Mouse (Mus musculus) liver, embryonic 12.5 days (tissue): ENCODE data around the gene Flt1. TPM values are rescaled to one million over a fixed set of nuclear protein-coding genes. Genes with fewer than 3 reads are reported as not detected.

Experiments
- ATAC-seq: fragments of 200-750 bp; cut with Nextera tagmentation; 2 replicates; pipeline ENCODE4 v1.8.0; 2017; ENCODE audit warnings: moderate number of reproducible peaks, mild to moderate bottlenecking, moderate library complexity
- H3K27ac ChIP-seq: fragments of 300-500 bp; sonication (generic); 2 replicates; pipeline ENCODE4 v1.5.1; 2016; ENCODE audit warnings: mild to moderate bottlenecking
- H3K27me3 ChIP-seq: fragments of 300-500 bp; sonication (generic); replicated peaks from 2 replicates; pipeline ENCODE4 v1.6.1; 2016; ENCODE audit warnings: mild to moderate bottlenecking, moderate library complexity
- H3K36me3 ChIP-seq: fragments of 300-500 bp; sonication (generic); 2 replicates; pipeline ENCODE4 v1.6.1; 2016; ENCODE audit warnings: mild to moderate bottlenecking, moderate library complexity
- H3K4me1 ChIP-seq: fragments of 300-500 bp; sonication (generic); 2 replicates; pipeline ENCODE4 v1.6.1; 2016
- H3K4me2 ChIP-seq: fragments of 300-500 bp; sonication (generic); 2 replicates; pipeline ENCODE4 v1.6.1; 2016; ENCODE audit warnings: mild to moderate bottlenecking, moderate library complexity
- H3K4me3 ChIP-seq: fragments of 300-500 bp; sonication (generic); 2 replicates; pipeline ENCODE4 v1.5.1; 2016; ENCODE audit warnings: mild to moderate bottlenecking, moderate library complexity
- H3K9ac ChIP-seq: fragments of 300-500 bp; sonication (generic); 2 replicates; pipeline ENCODE4 v1.6.1; 2016; ENCODE audit warnings: mild to moderate bottlenecking, moderate library complexity
- H3K9me3 ChIP-seq: fragments of 300-500 bp; sonication (generic); replicated peaks from 2 replicates; pipeline ENCODE4 v1.6.1; 2016; ENCODE audit warnings: mild to moderate bottlenecking, moderate library complexity
- WGBS: fragments of 180-500 bp; shearing (Covaris S2); methylation state at CpG from one replicate; pipeline ENCODE4 v1.1.7; 2016; ENCODE audit not compliant: insufficient replicate concordance; 5-methylcytosine and 5-hydroxymethylcytosine counted together
- polyA plus RNA-seq: library from polyadenylated mRNA; unstranded; fragments of >200 nt; fragmentation: Nextera tagmentation; extraction: Ambion mirVana; gene quantifications from 2 replicates; pipeline ENCODE4 v1.2.1, GENCODE M21; 2016

Gene Flt1
- polyA plus RNA-seq, 1 experiment from 2014 or later: 7.6 TPM

- H3K9ac ChIP-seq: no peak overlapping the region
- H3K4me2 ChIP-seq: no peak overlapping the region
- H3K9me3 ChIP-seq: no peaks in the 10 kb centered on the region
- H3K27me3 ChIP-seq: no peaks in the 10 kb centered on the region
- no peak overlapping the region for H3K4me3 ChIP-seq
- 76% methylated on average over 12 of the region's 12 CpGs for WGBS
- no peak overlapping the region for H3K27ac ChIP-seq
- no peak for ATAC-seq
- H3K4me1 ChIP-seq: no peaks in the 10 kb centered on the region
- no peaks in the 10 kb centered on the region for H3K36me3 ChIP-seq
Observed at GRCm38 (mm10) chr5:147683707-147684323, 42.0 kb downstream of the Flt1 start.

GRCm38 (mm10) chr5:147681224-147681623 lies 44.6 kb downstream of the Flt1 start:
- Histone ChIP-seq H3K4me2 (no peak overlapping the region), H3K36me3 (no peaks in the 10 kb centered on the region), H3K9ac (no peak overlapping the region), H3K4me1 (no peaks in the 10 kb centered on the region), H3K9me3 (no peaks in the 10 kb centered on the region), H3K27ac (no peak overlapping the region), H3K4me3 (no peak overlapping the region), H3K27me3 (no peaks in the 10 kb centered on the region)
- no peak for ATAC-seq
- 56% methylated on average over 10 of the region's 10 CpGs for WGBS

- H3K27me3 ChIP-seq: no peaks in the 10 kb centered on the region
Observed at GRCm38 (mm10) chr5:147680711-147681110, 45.1 kb downstream of the Flt1 start.

GRCm38 (mm10) chr5:147679316-147679715 lies 46.5 kb downstream of the Flt1 start:
- Histone ChIP-seq H3K9me3 (no peaks in the 10 kb centered on the region), H3K4me3 (no peak overlapping the region), H3K36me3 (no peaks in the 10 kb centered on the region), H3K27me3 (no peaks in the 10 kb centered on the region), H3K4me2 (no peak overlapping the region), H3K27ac (no peak overlapping the region), H3K4me1 (no peaks in the 10 kb centered on the region), H3K9ac (no peak overlapping the region)
- 73% methylated on average over 12 of the region's 12 CpGs for WGBS
- ATAC-seq: no peak

More at GRCm38 (mm10) chr5:147680711-147681110, 45.1 kb downstream of the Flt1 start:
- H3K27ac ChIP-seq: no peak overlapping the region
- no peak overlapping the region for H3K9ac ChIP-seq
- no peaks in the 10 kb centered on the region for H3K9me3 ChIP-seq
- no peak overlapping the region for H3K4me3 ChIP-seq
- H3K4me2 ChIP-seq: no peak overlapping the region
- 63% methylated on average over 5 of the region's 5 CpGs for WGBS
- H3K36me3 ChIP-seq: no peaks in the 10 kb centered on the region
- ATAC-seq: no peak
- no peaks in the 10 kb centered on the region for H3K4me1 ChIP-seq

DNA sequence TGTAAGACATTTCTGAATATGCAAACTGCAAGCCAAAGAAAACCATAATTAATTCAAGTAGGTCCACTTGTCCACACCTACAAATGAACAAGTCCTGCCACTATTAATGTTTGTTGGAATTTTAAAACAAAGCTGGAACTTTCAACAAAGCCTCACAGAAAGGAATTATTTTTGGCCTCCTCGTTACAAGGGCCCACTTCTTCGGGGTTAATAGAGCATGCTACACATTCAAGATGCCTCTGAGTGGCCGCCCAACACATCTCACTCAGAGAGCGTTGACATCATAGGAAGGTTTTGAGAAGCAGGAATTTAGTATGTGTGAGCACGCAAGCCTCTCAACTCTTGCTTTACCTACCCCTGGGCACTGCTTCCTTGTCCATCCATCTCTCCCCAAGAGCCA lies 50.0 kb downstream of the Flt1 start:
- Histone ChIP-seq H3K9me3 (no peaks in the 10 kb centered on the region), H3K4me1 (no peaks in the 10 kb centered on the region), H3K4me2 (no peak overlapping the region), H3K36me3 (no peaks in the 10 kb centered on the region), H3K27ac (no peak overlapping the region), H3K4me3 (no peak overlapping the region), H3K9ac (no peak overlapping the region), H3K27me3 (0 out of 2 replicates have a peak, but pooled peaks cover 6% of the 10 kb centered on the region)
- 67% methylated on average over 5 of the region's 5 CpGs for WGBS
- ATAC-seq: no peak

DNA sequence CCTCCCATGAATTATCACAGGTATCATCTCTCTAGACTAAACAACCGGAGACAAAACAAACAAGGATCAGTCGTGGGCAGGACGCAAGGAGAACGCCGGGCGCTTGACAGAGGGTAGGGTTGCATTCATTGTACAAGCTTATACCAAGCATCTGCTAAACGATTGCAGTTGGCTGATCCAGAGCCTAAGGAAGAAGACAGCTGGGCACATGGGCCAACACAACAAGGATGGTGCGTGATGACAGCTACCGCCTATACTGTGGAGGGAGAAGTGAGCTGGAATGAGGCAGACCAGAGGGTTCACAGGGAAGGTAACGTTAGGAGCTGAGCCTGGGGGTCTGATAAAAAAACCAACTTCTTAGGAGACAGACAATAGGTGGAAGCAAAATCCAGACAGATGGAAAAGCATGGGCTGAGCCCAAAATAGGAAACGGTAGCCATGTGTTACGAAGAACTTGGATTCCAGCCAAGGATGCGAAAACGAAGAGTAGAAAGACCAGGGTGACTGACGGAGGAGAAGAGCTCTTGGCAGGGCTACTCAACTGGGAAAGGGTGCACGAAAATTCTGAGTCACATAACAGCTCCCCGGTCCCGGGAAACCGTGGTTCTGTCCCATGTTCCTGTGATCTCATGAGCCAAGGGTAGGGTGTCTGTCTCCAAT lies 53.9 kb downstream of the Flt1 start:
- Histone ChIP-seq H3K9ac (no peak overlapping the region), H3K36me3 (no peaks in the 10 kb centered on the region), H3K4me2 (no peak overlapping the region), H3K27me3 (peaks cover 6% of the 10 kb centered on the region; the same call in 1 of the 2 replicates), H3K4me1 (no peaks in the 10 kb centered on the region), H3K4me3 (no peak overlapping the region), H3K9me3 (no peaks in the 10 kb centered on the region), H3K27ac (no peak overlapping the region)
- ATAC-seq: no peak
- 75% methylated on average over 19 of the region's 19 CpGs for WGBS

DNA sequence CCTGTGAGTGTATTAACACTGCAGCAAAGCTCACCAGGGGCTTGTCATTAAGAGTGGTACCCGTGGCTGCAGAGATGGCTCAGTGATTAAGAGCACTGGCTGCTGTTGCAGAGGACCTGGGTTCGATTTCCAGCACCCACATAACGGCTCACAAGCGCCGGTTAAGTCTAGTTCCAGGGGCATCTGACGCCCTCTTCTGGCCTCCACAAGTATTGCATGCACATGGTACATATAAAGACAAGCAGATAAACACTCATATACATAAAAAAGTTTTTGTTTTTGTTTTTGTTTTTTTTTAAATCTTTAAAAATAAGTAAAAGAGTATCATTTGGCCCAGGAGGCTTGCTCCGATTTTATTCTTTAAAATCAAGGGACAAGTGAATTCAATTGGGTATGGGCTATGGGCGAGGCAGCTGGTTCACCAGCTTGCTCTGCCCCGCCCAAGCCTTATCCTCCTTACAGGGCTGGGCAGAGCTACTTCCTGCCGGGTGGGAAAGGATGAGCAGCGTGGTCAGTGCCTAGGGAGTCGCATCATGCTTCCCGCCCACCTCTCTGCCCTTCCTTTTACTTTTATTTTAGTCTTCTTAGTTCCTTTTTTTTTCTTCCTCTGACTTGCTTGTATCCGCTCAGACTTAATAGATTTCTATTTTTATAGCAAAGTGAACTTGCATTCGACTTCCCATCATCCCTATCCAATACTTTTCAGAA lies 57.0 kb downstream of the Flt1 start:
- Histone ChIP-seq H3K4me2 (no peak overlapping the region), H3K36me3 (no peaks in the 10 kb centered on the region)
- WGBS: 62% methylated on average over 15 of the region's 15 CpGs

GRCm38 (mm10) chr5:147665946-147666345 lies 59.9 kb downstream of the Flt1 start:
- no peak for ATAC-seq
- H3K27me3 ChIP-seq: no peaks in the 10 kb centered on the region; the same call in 1 of the 2 replicates
- no peaks in the 10 kb centered on the region for H3K4me1 ChIP-seq
- no peak overlapping the region for H3K4me3 ChIP-seq
- H3K36me3 ChIP-seq: no peaks in the 10 kb centered on the region
- 82% methylated on average over 13 of the region's 13 CpGs for WGBS
- H3K9ac ChIP-seq: no peak overlapping the region
- H3K9me3 ChIP-seq: no peaks in the 10 kb centered on the region
- H3K4me2 ChIP-seq: no peak overlapping the region
- no peak overlapping the region for H3K27ac ChIP-seq

More for the DNA sequence above, 57.0 kb downstream of the Flt1 start:
- peaks cover 6% of the 10 kb centered on the region; the same call in 1 of the 2 replicates for H3K27me3 ChIP-seq
- H3K9me3 ChIP-seq: no peaks in the 10 kb centered on the region
- no peak overlapping the region for H3K4me3 ChIP-seq
- no peaks in the 10 kb centered on the region for H3K4me1 ChIP-seq
- ATAC-seq: no peak
- no peak overlapping the region for H3K9ac ChIP-seq
- no peak overlapping the region for H3K27ac ChIP-seq

DNA sequence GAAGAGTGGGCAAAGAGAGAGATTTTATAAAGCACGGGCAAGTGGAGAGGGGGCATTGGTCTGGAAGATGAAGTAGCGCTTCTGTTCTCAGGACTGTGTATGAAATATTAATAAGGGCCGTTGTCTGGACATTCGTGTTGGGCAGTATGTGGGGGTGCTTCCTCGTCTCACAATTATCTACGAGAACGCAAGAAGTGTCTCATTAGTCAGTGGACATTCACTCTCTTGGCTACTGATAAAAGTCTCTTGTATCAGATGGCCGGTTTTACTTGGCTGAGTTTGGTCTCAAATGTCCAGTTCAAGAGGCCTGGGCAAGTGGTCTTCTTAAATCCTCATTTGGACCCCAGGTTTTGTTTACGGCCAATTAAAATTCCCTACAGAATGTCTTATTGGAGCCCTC lies 60.4 kb downstream of the Flt1 start:
- Histone ChIP-seq H3K27ac (no peak overlapping the region), H3K4me1 (no peaks in the 10 kb centered on the region), H3K4me2 (no peak overlapping the region), H3K9ac (no peak overlapping the region), H3K9me3 (no peaks in the 10 kb centered on the region), H3K36me3 (no peaks in the 10 kb centered on the region), H3K27me3 (no peaks in the 10 kb centered on the region; the same call in 1 of the 2 replicates), H3K4me3 (no peak overlapping the region)
- WGBS: 77% methylated on average over 9 of the region's 9 CpGs
- no peak for ATAC-seq

DNA sequence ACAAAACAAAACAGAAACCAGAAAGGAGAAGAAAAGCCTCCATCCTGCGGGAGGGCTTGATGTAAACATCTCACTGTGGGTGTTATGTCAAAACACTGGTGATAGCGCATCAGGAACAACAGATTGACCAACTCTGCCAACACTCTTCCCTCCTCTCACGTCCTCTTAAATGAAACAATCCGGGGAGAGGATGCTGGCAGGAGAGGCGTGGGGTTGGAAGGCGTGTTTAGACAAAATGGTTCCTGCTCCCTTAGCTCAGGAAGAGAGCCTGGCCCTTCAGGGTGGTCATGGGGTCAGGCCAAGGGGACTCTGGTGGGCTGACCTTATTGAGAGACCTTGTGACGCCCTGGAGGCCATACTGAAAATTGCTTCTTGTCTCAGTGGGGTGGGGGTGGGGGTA lies 65.9 kb downstream of the Flt1 start:
- H3K4me3 ChIP-seq: no peak overlapping the region
- H3K36me3 ChIP-seq: no peaks in the 10 kb centered on the region
- peaks cover 14% of the 10 kb centered on the region for H3K4me1 ChIP-seq
- H3K9ac ChIP-seq: no peak overlapping the region
- H3K27me3 ChIP-seq: no peaks in the 10 kb centered on the region
- H3K9me3 ChIP-seq: no peaks in the 10 kb centered on the region
- no peak for ATAC-seq
- no peak overlapping the region for H3K4me2 ChIP-seq
- WGBS: 49% methylated on average over 7 of the region's 7 CpGs
- H3K27ac ChIP-seq: no peak overlapping the region

GRCm38 (mm10) chr5:147657882-147658855 lies 67.6 kb downstream of the Flt1 start:
- Histone ChIP-seq H3K4me3 (no peak overlapping the region), H3K9ac (no peak overlapping the region), H3K4me1 (peaks cover 14% of the 10 kb centered on the region), H3K27me3 (no peaks in the 10 kb centered on the region), H3K4me2 (peak overlapping the region; percentile 42), H3K9me3 (peaks cover 7% of the 10 kb centered on the region; the same call in 1 of the 2 replicates), H3K36me3 (no peaks in the 10 kb centered on the region), H3K27ac (peak overlapping the region; percentile 10; the same call in 1 of the 2 replicates)
- ATAC-seq: peak; percentile 90
- WGBS: 13% methylated on average over 17 of the region's 17 CpGs
